Mouse (Mus musculus) C2C12 (cell line): ENCODE results near the gene Prune1. TPM values are rescaled to one million over a fixed set of nuclear protein-coding genes. Genes with fewer than 3 reads are reported as not detected.
A peak's percentile ranks its signal among the peaks of the same experiment; 100 is the strongest.
"Not testable (repeated sequence)": the region's sequence is repeated elsewhere in the genome, so short reads cannot be mapped to it uniquely, and the experiment has no call there.

Source experiments
- H3K27me3 ChIP-seq: one replicate; pipeline ENCODE4 v1.6.1; 2011; ENCODE audit not compliant: control insufficient read depth, insufficient read depth, insufficient read length
- H3K36me3 ChIP-seq: one replicate; pipeline ENCODE4 v1.6.1; 2011; ENCODE audit not compliant: control insufficient read depth, insufficient read depth
- H3K4me3 ChIP-seq: one replicate; pipeline ENCODE4 v1.5.1; 2011; ENCODE audit warnings: mild to moderate bottlenecking, control low read depth; ENCODE audit not compliant: poor library complexity, insufficient read depth, severe bottlenecking
- H3K79me2 ChIP-seq: one replicate; pipeline ENCODE4 v1.6.1; 2011; ENCODE audit not compliant: control insufficient read depth, insufficient read depth
- H3K79me3 ChIP-seq: one replicate; pipeline ENCODE4 v1.6.1; 2011; ENCODE audit warnings: low read depth, control low read depth
- H3ac ChIP-seq: one replicate; pipeline ENCODE3; 2011; ENCODE audit warnings: low read depth; ENCODE audit not compliant: control insufficient read depth, insufficient read length
- CEBPB ChIP-seq: IDR thresholded peaks from one replicate; pipeline ENCODE4 v1.6.1; 2011; ENCODE audit warnings: low read depth, mild to moderate bottlenecking, control low read depth, moderate library complexity
- CTCF ChIP-seq: IDR thresholded peaks from one replicate; pipeline ENCODE4 v1.5.1; 2011; ENCODE audit not compliant: control insufficient read depth, insufficient read depth, insufficient read length
- FOSL1 ChIP-seq: IDR thresholded peaks from one replicate; pipeline ENCODE4 v1.8.0; 2011; ENCODE audit warnings: mild to moderate bottlenecking, low read length; ENCODE audit not compliant: poor library complexity, insufficient read depth, severe bottlenecking
- MAX ChIP-seq: IDR thresholded peaks from one replicate; pipeline ENCODE4 v1.6.1; 2011; ENCODE audit warnings: mild to moderate bottlenecking, control low read depth
- MYOD1 ChIP-seq: IDR thresholded peaks from one replicate; pipeline ENCODE4 v1.6.1; 2011; ENCODE audit warnings: low read depth; ENCODE audit not compliant: control insufficient read depth, insufficient read length
- MYOG ChIP-seq: IDR thresholded peaks from one replicate; pipeline ENCODE4 v1.6.1; 2011; ENCODE audit not compliant: control insufficient read depth, insufficient read length; ENCODE audit errors: extremely low read depth
- USF1 ChIP-seq: IDR thresholded peaks from one replicate; pipeline ENCODE4 v1.6.1; 2011; ENCODE audit warnings: low read depth, mild to moderate bottlenecking, control low read depth, moderate library complexity
- polyA plus RNA-seq: library from polyadenylated mRNA; unstranded; fragments of >200 nt; fragmentation: generic; extraction: Trizol; gene quantifications from one replicate; pipeline ENCODE4 v1.2.1, GENCODE M21; 2012; ENCODE audit warnings: missing spikeins

The Prune1 gene
- polyA plus RNA-seq, 1 experiment: 16.1 TPM

DNA sequence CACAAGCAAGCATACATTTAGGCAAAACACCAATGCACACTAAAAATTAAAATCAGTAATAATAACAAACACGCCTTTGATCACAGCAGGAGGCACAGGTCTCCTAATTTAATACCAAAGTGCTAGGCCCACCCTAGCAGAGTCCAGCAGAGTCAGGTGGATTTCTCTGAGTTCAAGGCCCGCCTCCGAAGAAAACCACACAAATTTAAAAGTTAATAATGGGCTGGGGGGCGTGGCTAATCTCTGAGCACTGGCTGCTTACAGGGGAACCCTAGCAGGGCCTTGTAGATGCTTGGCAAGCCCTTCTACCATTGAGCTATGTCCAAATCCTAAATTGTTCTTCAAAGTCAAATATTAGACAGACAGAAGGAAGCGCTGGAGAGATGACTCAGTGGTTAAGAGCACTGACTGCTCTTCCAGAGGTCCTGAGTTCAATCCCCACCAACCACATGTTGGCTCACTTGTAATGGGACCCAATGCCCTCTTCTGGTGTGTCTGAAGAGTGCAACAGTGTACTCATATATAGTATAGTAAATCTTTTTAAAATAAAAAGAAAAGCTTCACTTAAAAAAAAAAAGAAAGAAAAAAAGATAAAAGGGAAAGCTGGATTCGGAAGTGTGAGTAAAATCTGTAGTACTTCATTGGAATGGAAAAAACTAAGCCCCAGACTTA is 63.3 kb downstream of the Prune1 start:
- H3K79me3 ChIP-seq: peaks cover 27% of the 10 kb centered on the region
- H3K27me3 ChIP-seq: no peaks in the 10 kb centered on the region
- TF ChIP-seq CEBPB: no peak
- H3K79me2 ChIP-seq: peaks cover 57% of the 10 kb centered on the region
- no peak overlapping the region for H3ac ChIP-seq
- H3K36me3 ChIP-seq: peaks cover 62% of the 10 kb centered on the region
- H3K4me3 ChIP-seq: no peak overlapping the region

DNA sequence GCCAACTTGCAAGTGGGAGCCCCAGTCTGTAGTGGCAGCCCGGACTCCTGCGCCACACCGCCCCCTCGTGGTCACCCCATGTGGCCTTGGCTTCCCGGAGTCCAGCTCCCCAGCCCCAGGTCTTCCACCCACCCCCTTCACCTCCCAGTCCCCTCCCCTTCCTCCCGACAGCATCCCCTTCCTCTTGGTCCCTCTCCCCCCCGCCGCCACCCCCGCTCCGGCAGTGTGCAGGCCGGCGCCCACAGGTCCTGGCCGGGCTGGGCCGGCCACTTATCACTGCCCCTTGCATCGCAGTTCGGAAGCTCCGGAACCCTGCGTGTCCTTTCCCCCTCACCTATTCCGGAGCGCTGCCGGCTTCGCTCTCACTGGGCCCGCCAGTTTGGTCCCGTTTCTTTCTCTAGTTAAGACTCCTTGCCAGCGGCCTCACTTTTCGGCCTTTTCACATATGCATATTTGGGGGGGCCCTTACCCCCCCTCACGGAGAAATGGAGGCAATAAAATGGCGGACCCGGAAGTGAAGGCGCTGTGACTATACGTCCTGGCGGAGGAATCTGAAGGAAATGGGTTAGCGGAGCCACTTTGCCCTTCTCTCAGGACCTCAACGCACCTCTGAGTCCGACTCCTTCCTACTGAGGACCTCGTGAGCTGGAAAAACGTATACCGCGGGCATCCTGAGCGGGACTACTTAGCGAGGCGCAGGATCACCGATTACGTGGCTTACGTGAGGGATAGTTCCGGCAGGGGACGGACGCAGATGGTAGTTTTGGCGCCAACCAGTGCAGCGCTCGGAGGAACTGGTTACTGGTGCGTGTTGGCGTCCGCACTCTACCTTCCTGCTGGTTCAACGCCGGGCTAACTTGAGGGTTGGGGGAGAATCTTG is 64.4 kb downstream of the Prune1 start, which contains the start of gene Gabpb2:
Gabpb2 (minus strand) TSS at position 662 of the 880 bp plus-strand sequence.
- Histone ChIP-seq H3K27me3 (no peaks in the 10 kb centered on the region), H3ac (peak within 1 kb of the TSS; percentile 85), H3K4me3 (peak within 1 kb of the TSS; percentile 57), H3K79me3 (peaks cover 17% of the 10 kb centered on the region), H3K79me2 (peaks cover 49% of the 10 kb centered on the region), H3K36me3 (peaks cover 56% of the 10 kb centered on the region)
- TF ChIP-seq MYOD1: peak; percentile 36
- TF ChIP-seq CTCF: peak; percentile 96
- no peak for TF ChIP-seq USF1
- TF ChIP-seq MYOG: no peak
- TF ChIP-seq MAX: peak; percentile 89
- TF ChIP-seq CEBPB: no peak

DNA sequence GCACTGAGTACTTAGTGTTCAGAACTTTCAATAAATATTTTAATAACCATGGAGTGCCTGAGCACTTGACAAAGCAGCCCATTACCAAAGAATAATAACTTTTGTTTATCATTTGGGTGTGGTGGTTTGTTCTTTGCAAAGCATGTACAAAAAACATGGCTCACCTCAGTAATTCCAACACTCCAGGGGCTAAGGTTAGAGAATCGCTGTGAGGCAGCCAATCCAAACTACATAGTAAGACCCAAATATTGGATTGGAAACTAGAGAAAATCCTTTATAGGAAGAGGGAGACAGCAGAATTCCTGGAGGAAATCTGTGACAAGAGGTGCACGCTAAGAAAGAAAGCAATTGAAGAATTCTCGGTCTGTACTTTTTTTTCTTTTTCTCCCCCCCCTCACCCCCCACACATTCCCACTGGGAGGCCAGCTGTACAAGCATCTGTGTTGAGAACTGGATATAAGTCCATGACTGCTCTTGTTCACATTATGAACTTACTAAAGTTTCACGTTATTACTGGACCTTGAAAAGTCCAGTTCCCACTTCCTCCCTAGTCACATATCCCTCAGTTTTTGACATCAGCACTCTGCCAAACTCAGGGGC is 65.1 kb downstream of the Prune1 start:
- peaks cover 56% of the 10 kb centered on the region for H3K36me3 ChIP-seq
- peaks cover 16% of the 10 kb centered on the region for H3K79me3 ChIP-seq
- H3K27me3 ChIP-seq: no peaks in the 10 kb centered on the region
- no peak for TF ChIP-seq MAX
- TF ChIP-seq CTCF: no peak
- TF ChIP-seq FOSL1: no peak
- TF ChIP-seq MYOD1: no peak
- TF ChIP-seq CEBPB: no peak
- no peak for TF ChIP-seq USF1
- TF ChIP-seq MYOG: no peak
- peaks cover 45% of the 10 kb centered on the region for H3K79me2 ChIP-seq
- peak overlapping the region; percentile 57 for H3K4me3 ChIP-seq
- peak overlapping the region; percentile 16 for H3ac ChIP-seq

DNA sequence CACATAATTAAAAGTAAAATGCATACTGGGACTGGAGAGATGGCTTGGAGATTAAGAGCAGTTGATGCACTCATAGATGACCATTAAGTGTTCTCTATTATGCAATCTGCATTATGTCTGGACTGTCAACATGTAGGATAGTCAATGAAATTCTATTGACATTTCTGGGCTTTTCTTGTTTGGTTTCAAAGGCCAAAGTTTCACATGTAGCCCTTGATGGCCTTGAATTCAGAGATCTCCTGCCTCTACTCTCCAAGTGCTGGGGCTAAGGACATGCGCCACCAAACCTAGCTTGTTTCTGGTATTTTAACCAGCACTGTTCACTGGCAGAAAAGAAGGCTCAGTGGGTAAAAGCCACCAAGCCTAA is 68.3 kb downstream of the Prune1 start:
- Histone ChIP-seq H3K27me3 (no peaks in the 10 kb centered on the region), H3K79me3 (peaks cover 6% of the 10 kb centered on the region), H3K36me3 (peaks cover 39% of the 10 kb centered on the region), H3ac (no peak overlapping the region), H3K79me2 (peaks cover 26% of the 10 kb centered on the region), H3K4me3 (no peak overlapping the region)
- no peak for TF ChIP-seq MYOG
- no peak for TF ChIP-seq CEBPB
- TF ChIP-seq CTCF: no peak
- no peak for TF ChIP-seq MAX
- TF ChIP-seq MYOD1: no peak
- no peak for TF ChIP-seq FOSL1
- TF ChIP-seq USF1: no peak

DNA sequence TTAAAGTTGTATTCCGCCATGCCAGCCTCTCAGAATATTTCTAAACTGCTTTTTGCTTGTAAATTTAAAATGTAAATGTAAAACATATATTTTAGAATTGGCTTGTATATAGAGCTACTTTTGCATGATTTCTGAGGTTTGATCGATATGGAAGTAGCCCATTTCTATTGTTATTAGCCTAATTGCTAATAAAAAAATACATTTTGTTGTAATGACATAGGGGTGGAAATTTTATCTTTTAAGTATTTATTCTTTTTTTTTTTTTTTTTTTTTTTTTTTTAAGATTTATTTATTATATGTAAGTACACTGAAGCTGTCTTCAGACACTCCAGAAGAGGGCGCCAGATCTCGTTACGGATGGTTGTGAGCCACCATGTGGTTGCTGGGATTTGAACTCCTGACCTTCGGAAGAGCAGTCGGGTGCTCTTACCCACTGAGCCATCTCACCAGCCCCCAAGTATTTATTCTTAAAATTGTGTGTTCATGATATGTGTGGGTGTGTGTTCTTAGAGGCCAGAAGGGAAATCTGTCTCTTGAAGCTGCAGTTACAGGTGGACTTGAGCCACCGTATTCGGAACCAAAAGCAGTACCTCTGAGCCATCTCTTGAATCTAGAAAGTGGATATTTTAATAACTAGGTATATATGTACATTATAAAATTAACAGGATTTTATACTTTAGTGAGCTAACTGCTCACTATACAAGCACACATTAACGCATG is 68.8 kb downstream of the Prune1 start:
- peaks cover 44% of the 10 kb centered on the region for H3K36me3 ChIP-seq

More for the DNA sequence above, 68.8 kb downstream of the Prune1 start:
- not testable (repeated sequence) for H3K27me3 ChIP-seq, H3K79me3 ChIP-seq, H3K4me3 ChIP-seq, H3ac ChIP-seq
- peaks cover 26% of the 10 kb centered on the region for H3K79me2 ChIP-seq
